Mouse (Mus musculus): Measurements from ENCODE around the gene Yaf2.
"Not testable (repeated sequence)": the region's sequence is repeated elsewhere in the genome, so short reads cannot be mapped to it uniquely, and the experiment has no call there.

Yaf2 gene

GRCm38 (mm10) chr15:93336925-93337761, at the start of gene Yaf2:
Gene Yaf2, minus strand, starts transcription at chr15:93336935.
- DNase-seq: peak; percentile 86

- no peak for DNase-seq
Observed at GRCm38 (mm10) chr15:93381337-93381736, 44.6 kb upstream of the Yaf2 start.

- no peak for DNase-seq
Observed at GRCm38 (mm10) chr15:93379177-93379576, 42.4 kb upstream of the Yaf2 start.

DNA sequence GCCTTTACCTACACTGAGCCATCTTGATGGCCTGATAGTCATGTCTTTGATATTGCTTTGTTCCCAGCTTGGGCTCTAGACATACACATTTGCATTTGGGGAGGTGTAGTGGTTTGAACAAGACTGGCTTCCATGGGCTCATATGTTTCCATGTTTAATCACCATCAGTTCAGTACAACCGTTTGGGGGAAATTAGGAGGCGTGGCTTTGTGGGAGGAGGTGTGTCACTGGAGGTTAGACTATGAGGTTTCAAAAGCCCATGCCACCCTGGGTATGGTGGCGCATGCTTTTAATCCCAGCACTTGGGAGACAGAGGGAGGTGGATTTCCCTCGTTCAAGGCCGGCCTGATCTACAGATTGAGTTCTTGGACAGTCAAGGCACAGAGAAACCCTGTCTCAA, 39.0 kb upstream of the Yaf2 start:
- DNase-seq: no peak

- DNase-seq: not testable (repeated sequence)
Observed at GRCm38 (mm10) chr15:93372525-93373119, 35.9 kb upstream of the Yaf2 start.

DNA sequence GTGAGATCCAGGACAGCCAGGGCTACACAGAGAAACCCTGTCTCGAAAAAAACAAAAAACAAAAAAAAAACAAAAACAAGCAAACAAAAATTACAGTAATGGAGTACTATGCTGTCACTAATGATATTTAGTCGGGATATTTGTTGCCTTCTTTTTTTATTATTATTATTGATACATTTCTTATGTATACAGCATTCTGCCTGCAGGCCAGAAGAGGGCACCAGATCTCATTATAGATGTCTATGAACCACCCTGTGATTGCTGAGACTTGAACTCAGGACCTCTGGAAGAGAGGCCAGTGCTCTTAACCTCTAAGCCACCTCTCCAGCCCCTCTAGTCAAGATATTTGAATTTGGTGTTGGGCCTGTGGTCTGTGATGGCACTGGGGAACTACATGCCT, 35.1 kb upstream of the Yaf2 start:
- no peak for DNase-seq

- DNase-seq: no peak
Observed at GRCm38 (mm10) chr15:93368558-93368957, 31.8 kb upstream of the Yaf2 start.

DNA sequence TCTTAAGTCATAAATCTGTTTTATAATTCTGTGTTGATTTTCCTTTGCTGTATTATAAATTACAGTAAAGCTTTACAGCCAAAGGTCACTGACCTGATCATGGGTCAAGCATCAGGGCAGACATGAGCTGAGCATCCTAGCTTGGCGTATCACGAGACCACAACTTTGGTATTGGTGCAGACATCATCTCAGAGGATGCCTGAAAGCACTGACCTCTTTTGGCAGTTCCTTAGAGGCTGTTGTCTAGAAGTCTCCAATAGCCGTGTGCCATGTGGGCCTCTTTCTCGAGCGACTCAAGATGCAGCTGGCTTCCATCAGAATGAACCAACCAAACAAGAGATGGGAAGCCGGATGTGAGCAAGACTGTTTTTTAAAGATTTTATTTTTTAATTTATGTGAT, 28.8 kb upstream of the Yaf2 start:
- no peak for DNase-seq

- DNase-seq: no peak
Observed at GRCm38 (mm10) chr15:93358346-93359095, 21.8 kb upstream of the Yaf2 start.

DNA sequence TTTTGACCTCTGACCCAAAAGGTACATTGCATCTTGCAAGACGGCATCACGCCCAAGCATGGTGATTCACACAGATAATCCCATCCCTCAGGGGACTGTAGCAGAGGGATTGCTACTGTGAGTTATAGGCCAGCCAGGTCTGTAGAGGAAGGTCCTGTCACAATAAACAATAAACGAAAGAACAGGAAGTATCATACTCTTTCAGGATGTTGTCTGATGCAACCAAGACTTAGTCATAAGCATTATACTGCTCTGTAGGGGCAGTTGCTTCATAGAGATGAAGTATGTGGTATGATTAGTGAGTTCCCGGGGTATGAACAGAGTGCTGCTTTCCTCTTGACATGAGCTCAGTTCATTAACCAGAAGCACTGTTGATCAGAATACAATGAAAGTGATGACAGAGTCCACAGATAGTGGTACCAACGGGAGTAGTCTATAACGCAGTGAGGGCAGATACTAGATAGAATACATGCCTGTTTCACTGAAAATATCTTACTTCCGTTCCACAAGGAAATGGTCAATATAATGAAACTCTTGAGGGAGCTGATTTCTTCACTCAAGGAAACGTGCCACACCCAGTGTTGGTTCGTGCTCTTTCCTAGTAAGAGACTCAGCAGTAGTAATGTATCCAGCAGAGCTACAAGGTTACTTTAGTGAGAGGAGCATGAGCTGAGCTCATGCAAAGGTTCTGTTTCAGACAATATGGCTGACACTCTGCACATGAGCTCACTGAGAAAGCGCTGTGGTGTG, 4.1 kb upstream of the Yaf2 start:
- no peak for DNase-seq

DNA sequence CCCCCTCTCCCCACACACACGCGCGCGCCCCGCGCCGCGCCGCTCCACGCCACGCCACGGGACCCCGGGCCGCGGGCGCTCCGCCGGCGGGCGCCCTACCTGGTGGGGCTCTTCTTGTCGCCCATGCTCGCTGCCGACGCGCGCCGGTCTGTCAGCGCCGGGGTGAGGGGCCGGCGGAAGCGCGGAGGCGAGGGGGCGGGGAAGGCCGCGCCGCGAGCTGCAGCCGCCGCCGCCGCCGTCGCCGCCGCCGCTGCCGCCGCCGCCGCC, 144 bp downstream of the Yaf2 start:
- DNase-seq: no peak

DNA sequence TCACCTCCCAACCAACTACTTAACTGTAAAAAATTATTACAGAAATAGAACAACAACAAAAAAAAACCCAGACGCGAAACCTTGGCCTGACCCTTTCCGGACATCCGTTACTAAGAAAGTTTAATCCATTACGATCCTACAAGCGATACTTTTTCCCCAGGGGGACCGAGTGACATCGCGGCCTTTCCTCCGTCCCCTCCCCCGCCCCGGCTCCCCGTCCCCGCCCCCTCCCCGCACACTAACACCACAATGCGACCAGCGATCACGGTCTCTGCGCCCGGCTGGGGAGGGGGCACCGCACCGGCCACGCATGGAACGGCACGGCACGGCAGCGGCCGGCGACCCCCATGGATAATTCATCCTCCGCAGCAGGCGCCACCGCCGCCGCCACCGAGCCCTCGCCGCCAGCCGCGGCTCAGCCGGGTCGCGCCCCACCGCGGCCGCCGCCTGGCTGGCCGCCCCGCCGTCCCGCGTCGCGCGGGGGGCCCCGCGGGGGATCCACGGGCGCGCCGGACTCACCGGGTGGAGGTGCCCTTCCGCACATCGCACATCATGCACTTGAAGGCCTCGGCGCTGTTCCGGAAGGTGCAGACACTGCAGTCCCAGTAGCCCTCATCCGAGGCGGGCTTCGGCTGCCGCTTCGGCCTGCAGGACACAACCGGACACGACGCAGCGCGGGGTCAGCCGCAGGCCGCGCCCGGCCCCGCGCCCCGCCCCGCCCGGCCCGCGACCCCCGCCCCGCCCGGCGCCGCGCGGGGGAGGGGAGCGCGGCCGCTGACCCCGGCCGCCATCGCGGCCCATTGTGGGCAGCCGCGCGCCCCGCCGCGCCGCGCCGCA, 696 bp downstream of the Yaf2 start:
- DNase-seq: peak; percentile 30

- DNase-seq: no peak
Observed at GRCm38 (mm10) chr15:93331256-93331655, 5.5 kb downstream of the Yaf2 start.

DNA sequence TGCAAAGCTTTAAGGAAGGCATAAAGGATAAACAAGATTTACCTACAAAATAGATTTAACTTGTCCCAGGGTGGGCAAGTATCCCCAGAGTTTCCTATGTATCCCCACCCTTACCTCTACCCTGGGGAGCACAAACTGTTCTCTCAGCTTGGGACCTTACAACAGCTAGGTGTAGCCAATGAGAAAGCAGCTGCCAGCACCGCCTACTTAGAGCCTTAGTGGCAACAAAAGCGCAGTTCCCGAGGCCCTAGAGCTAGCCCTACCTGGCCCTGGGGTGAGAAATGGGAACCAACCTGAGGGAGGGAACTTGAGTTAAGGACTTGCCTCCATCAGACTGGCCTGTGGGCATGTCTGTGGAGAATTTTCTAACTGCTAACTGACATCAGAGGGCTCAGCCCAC, 9.5 kb downstream of the Yaf2 start:
- no peak for DNase-seq

DNA sequence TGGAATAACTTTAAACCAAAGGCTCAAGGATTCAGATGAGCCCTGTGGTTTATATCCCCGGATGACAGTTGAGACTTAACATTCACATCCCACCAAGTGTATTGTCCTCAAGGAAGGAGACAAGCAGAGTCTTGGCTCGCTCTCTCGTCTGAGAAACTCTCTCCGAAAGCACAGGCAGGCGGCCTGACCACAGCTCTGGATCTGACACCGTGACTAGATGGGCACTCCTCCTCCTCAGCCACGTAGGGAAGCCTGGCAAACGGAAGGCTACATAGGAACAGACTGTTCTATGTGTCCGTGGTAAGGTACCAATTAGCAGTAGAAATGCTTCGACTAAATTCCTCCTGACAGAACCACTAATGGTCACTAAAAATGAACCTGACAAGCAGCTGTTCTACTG, 10.1 kb downstream of the Yaf2 start:
- DNase-seq: no peak

DNA sequence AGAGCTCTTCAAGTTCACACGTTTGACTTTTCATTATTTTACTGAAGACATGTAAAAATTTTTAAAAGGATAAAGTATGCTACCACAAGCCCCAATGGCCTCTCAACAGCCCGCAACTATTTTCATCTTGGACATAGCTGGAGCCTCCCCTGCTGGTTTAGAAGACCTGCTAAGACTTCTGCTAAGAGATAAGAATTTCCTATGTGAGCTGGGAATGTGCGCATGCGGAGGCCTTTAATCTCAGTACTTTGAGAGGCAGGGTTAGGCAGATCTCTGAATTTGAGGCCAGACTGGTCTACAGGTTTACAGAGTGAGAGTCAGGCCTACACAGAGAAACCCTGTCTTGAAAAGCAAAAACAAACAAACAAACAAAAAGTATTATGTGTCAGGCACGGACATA, 11.4 kb downstream of the Yaf2 start:
- DNase-seq: no peak

DNA sequence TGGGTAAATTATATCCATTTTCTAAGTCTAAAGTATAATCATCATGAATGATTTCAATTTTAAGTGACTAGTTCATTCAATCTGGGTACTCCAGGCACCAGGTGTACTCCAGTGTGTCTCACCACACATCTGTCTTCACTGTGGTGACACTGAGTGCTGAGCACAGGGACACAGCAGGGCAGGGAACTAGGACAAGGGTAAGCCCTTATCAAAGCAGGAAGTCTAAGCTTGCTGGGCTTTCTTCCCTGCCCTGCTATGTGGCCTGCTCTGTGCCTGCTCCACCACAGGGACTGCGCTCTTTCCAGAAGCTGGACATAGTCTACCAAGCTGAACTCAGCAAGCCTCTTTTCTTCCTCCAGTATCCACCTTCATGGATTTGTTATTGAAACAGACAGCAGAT, 18.0 kb downstream of the Yaf2 start:
- no peak for DNase-seq

DNA sequence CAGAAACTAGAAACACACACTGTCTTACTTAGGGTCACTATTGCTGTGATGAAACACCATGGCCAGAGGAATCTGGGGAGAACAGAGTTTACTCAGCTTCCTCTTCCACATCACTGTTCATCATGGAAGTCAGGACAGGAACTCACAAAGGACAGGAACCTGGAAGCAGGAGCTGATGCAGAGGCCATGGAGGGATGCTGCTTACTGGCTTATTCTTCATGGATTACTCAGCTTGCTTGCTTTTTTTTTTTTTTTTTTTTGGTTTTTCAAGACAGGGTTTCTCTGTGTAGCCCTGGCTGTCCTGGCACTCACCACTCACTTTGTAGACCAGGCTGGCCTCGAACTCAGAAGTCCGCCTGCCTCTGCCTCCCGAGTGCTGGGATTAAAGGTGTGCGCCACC, 26.4 kb downstream of the Yaf2 start:
- not testable (repeated sequence) for DNase-seq

DNA sequence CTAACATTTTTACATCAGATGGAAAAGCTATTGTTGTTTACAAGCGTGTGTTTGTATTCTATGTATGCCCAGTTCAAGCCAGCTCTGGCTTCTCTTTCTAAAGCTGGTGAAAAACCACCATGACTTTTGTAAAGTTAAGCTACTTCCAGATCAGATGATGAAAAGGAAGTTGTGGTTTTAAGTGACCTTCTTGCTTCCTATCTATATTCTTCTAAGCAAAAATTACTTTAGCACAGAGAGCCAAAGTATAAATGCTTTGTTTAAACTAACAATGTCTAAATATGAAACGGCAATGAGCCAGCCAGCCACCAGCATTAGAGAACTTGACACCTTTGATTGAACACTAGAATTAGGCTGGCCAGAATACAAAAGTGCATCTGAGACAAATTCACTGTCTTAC, 38.5 kb downstream of the Yaf2 start:
- no peak for DNase-seq

DNA sequence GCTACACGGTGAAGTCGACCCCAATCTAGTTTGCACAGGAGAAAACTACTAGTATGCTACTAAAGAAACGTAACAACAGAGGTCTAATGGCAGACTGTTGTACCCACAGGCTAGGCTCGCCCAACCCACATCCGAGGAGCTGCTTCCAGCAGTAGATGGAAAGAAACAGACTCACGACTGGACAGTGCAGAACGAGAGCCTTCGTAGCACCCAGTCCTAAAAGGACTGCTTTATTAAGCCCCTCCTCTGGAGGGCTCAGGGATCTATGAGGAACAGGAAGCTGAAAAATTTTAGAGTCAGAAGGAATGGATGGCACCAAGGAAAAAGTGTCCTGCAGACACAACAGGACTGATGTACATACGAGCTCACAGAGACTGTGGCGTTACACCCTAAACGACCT, 42.3 kb downstream of the Yaf2 start:
- DNase-seq: no peak

- DNase-seq: no peak
Observed at GRCm38 (mm10) chr15:93288321-93288720, 48.4 kb downstream of the Yaf2 start.

- DNase-seq: no peak
Observed at GRCm38 (mm10) chr15:93287628-93288027, 49.1 kb downstream of the Yaf2 start.

- DNase-seq: no peak
Observed at GRCm38 (mm10) chr15:93285244-93285643, 51.5 kb downstream of the Yaf2 start.

Measured in layer of hippocampus, adult 9-11 months (tissue).